Mouse (Mus musculus) liver, adult 2 months (tissue): ENCODE results near the gene Pde4d.

Source experiments
- CTCF ChIP-seq: fragments of 200-500 bp; IDR thresholded peaks from 2 replicates; pipeline ENCODE4 v1.5.1; 2011; ENCODE audit warnings: low read depth, low read length, control low read depth
- POLR2A ChIP-seq: fragments of 200-500 bp; IDR thresholded peaks from 2 replicates; pipeline ENCODE4 v1.6.1; 2011; ENCODE audit warnings: low read length, control low read depth; ENCODE audit not compliant: insufficient read depth; ENCODE audit errors: extremely low read depth

GRCm38 (mm10) chr13:109247061-109247460, 797.3 kb downstream of the Pde4d start:
- TF ChIP-seq CTCF (no peak), POLR2A (no peak)
